Mouse (Mus musculus) right cerebral cortex, adult 2 months (tissue): ENCODE data around the gene Gjb4.

Source experiments
- DNase-seq, 2 experiments: peaks; one replicate each; pipeline ENCODE4 v3.0.0; 2021 to 2022; ENCODE audit warnings: low spot score in 2 of 2

Gjb4 gene

DNA sequence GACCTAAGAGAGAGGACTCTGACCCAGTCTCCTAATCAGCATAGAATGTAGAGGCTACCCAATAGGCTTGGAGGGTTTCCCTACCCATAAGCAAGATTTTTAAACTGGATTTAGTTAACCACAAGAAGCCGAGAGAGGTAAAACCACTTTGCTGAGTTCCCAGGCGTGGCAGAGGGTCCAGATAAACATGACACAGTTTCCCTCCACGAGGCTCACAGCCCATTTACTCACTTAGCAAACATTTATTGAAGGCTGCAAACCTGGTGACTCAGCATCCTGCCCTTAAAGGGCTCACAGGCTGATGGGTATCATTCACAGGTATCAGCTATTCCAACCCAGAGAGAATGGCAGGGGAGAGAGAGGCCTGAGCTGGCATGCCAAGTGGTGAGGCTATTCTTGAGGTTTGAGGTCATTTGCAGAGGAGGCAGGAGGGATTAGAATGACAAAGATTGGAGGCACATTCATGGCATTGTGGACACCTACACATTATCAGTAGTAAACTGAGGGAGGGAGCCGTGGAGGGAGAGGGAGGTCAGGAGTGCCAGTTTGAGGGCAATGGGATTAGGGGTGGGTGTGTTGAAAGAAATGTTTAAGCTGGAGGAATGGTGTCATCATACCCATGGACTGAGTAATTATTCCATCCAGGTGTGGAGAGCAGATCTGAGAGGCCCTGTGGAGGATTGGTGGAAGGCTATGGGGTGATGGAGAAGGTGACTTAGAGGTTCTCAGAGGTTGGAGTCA is 4.2 kb downstream of the Gjb4 start:
- DNase-seq, result no peak

DNA sequence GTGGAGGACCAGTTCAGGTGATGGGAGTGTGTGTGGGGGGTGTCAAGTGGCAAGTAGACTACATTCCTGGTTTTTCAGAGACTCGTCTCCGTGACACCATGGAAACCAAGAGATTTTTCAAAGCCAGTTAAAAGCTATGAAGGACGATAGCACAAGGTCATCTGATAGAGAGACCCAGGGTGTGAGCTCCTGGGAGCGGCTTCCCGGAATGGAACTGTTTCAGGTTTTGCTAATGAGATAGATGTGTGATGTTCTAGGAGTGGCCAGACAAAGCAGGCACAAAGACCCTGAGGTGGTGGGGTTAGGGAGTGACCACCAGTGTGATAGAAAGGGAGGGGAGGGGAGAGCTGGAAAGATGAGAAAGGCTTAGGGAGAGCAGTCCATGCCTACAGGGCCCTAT is 8.9 kb downstream of the Gjb4 start:
- DNase-seq, result no peak

DNA sequence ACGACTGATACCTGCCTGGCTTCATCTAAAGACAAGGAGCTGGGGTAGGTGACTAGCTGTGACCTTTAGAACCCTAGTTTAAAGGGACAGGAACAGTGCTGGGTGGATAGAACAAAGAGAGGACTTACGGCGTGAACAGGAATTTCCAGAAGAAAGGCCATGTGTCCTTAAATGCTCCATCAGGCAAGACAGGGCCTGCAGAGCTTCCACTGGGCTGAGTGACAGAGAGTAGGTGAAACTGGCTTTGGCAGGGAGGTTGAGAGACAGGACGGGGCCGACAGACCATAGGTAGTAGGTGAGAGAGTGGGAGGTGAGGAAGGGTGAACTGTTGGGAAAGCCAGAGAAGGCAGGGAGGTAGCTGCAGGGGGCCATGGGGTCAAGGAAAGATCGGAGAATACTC is 12.5 kb downstream of the Gjb4 start:
- no peak for DNase-seq

DNA sequence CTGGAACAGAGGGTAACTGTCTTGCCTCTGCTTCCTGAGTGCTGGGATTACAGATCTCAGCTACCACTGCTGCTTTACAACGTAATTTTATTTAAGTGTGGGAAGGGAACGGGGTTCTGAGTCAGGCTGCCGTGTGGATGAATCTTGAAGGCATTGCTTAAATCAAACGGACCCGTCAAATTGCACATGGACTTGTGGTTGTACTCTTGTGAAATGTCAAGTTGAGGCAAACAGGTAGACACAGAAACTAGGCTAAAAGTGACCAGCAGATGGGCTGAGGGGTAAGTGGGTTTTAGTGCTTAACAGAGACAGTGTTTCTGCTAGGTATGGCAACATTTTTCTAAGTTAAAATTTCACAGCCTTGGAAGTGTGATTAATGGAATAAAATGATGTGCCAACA is 16.2 kb downstream of the Gjb4 start:
- DNase-seq, result no peak

DNA sequence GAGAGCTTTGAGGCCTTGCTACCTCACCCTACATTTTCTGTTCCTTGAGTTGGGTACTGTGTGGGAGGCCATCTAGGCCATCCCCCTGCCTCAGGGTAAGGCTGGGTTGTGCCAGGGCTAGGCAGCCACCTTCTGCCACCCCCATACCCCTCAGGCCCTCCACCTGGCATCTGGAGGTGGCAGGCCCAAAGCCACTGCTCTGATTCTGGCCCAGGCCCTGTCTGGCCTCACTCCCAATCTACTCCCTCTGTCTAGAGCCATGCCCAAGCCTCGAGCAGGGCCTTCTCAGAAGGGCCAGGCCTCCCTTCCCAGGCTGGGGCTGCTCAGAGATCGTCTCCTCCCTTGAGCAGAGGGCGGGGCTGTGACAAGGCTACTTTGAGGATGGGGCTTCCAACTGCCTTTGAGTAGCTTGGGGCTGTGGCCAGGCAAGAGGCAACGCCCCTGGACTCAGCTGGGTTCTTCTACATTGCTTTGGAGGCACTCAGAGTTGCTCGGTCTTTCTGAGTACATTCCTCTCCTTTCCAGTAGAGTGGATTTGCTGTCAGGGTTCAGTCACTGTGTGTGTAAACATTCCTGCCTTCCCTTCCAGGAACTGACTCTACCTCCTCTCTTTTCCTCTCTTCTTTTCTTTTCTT is 18.9 kb downstream of the Gjb4 start:
- no peak for DNase-seq

DNA sequence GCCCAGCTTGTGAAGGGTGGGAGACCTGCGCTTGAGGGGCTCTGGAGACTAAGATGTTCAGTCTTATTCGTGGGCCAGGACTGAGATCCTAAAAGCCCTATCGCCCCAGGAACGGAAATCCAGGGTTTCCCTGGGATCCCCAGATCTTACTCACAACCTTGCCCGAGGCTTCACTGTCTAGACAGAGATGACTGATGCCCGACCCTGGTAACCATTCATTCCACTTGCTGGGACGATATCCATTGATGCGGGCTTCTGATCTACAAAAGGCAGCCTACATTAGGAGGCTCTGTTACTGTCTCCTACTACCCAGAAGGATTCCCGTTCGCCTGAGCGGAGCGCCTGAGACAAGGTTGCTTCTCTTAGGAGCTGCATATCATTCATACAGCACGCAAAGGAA is 22.7 kb downstream of the Gjb4 start:
- no peak for DNase-seq

DNA sequence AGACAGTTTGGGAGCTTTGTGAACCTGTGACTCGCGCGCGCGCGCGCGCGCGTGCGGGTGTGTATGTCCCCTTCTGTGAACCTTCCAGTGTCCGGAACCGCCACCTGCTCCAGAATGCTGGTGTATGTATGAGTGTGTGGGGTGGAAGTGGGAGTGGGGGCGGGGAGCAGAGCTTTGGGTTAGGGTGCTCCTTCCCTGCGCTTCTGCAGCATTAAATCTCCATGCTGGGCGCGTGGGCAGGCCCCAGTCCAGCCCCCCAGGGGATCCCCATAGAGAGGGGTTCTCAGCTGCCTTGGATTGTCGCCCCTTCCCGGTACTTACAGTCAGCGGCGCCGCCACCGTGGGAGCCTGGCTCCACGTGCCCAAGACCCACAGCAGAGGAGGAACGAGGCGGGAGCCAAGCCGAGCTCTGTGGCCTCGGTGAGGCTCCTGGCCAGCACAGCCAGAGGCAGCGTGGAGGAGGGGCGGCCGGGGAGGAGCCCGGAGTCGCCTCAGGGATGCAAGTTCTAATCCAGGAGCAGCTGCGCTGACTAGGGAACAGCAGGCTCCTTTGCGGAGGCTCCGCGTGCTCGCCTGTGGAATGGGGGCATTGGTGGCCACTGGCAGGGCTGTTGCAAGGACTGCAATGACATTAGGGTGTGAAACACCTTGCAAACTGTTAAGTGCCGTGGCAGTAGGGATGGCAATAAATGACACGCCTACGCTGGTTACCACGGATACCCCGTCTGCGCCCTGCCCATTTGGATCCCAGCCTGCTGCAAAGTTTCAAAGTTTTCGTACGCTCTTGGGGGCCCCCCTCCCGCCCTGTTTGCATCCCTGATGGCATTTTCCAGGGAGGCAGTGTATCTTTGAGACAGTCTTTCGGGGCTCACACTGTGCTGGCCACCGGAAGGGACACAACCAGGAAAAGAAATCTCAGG is 23.4 kb downstream of the Gjb4 start, which contains the start of gene Gjb3:
Gene Gjb3, minus strand, starts transcription at position 664 of the 920 bp plus-strand sequence.
- peak; percentile 29 to 39 for DNase-seq

DNA sequence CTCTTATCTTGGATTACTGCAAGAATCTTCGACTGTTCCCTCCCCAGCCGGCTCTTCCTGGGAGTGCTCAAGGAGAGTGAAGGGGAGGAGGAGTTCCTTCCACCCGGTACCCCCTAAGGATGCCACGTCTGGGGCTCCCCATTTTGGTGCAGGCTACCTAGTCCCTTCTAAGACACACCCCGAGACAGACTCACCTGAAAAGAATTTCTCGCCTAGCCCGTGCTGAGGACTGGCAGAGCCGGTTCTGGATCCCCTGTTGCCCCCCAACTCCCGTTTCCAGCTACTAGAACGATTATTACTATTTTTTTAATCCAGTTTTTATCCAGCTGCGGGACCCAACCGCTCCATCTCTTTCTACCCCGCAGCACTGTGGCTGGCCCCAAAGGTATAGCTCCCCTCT is 24.1 kb downstream of the Gjb4 start:
- no peak for DNase-seq

DNA sequence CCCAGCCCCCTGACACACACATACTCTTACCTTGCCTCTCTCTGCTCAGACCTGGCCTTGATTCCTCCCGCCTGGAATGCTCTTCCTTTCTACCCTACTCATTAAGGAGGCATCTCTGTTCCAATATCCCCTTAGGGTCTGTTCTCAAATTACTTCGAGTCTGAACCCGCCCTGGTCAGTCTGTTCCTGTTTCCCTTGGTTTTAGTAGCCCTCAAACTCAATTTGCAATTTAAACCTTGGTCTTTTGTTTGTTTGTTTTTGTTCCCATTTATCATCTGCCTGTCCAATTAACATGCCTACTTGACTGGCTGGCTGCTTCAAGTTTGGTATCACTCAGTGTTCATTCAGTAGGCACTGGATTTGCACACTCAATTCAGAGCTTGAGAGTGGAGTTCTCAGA is 24.8 kb downstream of the Gjb4 start:
- DNase-seq, result no peak

DNA sequence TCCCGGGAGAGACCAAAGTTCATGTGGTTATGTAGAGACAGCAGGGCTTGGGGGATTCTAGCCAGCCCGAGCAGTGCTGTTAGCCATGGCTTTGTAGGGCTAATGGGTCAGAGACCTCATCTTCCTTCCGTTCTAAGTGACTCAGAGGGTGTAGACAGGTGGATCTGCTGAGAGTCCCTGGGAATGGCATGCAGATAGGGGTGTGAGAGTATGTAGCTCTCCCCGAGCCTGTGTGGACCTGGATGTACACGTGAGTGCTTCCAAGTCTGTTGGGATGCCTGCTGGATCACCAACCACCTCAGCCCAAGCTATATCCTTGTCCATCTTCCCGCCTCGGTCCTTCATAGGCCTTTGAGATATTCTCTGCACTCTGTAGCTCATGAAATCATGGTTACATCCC is 25.5 kb downstream of the Gjb4 start:
- no peak for DNase-seq

DNA sequence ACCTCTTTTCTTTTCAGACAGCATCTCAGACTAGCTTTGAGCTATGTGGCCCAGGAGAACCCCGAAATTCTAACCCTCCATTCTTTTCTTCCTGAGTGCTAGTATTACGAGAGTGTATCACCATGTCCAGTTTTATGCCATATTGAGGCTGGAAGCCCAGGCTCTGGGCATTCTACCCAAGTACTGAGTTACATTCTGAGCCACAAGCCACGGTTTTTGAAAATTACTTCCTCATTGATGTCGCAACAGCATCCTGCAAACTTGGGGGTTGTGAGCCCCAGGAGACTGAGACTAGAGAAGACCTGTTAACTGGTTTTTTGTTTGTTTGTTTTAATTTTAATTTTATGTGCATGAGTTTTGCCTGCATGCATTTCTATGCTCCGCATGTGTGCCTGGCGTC is 26.1 kb downstream of the Gjb4 start:
- no peak for DNase-seq

DNA sequence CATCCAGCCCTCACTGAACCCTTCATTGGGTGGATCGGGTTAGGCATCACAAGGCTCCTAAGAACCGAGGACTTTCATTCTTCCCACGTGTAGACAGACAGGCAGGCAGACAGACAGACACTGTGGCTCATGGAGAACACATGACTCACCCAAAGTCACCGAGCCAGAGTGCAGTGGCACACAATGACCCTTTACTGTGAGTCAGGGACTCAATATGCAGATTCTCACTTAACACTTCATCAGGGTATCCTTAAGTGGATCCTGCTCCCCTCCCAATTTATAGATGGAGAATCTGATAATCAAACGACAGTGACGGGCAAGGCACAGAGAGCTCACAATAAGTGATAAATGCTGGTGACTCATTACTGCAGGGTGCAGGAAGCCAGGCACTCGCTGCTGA is 26.6 kb downstream of the Gjb4 start:
- no peak for DNase-seq

DNA sequence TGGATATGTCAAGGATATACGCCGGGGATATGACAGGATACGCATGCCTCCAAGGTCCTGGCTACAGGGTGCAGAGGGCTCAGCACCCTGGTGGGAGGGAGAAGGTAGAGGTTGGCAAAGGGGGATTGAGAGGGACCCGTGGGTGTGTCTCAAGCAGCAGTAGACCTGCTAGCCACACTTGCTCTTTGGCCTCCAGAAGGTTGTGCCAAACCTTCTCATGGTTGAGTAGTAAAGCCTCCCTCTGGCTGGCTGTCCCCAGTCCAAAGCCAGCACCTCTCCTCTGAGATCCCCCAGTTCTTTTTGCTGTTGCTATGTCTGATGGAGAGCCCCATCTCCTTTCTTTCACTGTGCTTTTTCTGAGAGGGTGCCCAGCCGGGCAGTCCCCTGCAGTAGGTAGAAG is 28.6 kb downstream of the Gjb4 start:
- DNase-seq, result no peak

DNA sequence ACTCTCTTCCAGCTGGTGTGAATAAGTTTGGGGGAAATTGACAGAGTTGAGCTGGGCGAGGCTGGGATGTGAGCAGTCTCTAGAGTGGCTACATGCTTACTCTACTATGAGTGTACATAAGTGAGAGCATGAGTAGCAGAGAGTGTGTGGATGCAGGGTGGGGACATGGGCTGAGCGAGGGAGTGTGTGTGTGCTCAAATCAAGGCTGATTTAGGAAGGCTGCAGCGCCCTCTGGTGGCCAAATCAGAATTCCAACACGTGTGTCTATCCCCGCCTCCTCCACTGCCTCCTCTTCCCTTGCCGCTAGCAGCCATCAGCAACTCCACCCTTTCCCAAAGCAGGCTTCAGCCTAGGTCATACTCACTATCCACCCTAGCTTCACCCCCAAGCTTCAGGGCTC is 29.1 kb downstream of the Gjb4 start:
- peak; percentile 83 to 88 for DNase-seq

DNA sequence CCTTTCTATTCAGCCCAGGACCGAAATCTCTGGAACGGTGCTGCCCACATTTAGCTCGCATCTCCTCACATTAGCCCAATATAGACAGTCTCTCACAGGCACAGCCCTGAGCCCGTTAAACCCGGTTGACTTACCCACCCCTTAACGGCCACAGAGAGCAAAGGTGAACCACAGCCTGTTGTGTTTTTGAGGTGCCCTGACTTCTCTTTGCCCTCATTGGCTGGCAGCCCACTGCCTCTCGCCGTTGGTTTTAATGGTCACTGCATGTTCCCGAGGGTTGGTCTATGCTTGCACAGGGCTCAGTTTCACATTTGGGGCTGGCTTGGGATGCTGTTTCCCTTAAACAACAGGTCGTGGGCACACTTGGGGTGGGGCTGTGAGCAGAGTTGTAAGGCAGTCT is 29.6 kb downstream of the Gjb4 start:
- no peak for DNase-seq

DNA sequence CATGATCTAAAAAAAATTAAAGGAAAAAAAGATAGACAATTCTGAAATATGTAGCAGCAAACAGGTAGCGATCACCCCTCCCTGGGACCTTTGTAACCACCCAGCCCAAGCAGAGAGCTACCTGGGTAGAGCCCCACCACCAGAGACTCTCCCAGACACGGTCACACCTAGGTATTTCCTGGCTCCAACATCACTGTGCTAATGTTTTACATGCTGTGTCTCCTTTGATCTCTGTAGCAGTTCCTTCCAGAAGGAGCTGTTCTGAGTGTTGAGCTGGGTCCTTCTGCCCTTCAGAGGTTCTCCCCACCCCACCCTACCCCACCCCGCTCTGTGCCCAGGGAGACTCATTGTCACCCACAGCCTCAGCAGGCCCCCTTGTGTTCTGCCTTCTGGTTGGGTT is 30.2 kb downstream of the Gjb4 start:
- DNase-seq, result no peak

DNA sequence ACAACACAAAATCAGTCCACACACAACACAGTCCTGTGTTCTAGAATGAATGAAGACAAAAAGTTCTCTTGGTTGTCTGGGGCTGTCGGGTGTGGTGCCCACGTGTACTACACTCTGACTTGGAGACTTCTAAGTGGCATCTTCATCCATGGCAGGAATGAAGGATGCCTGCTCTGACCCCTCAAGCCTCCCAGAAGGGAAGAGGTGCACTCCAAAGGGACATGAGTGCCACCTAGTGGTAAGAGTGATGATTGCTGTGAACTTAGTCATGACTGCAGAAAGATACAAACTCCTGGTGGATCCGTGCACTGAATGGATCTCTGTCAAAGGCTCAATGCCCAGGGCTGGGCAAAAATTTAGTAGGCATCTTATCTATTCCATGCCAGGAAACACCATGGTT is 34.3 kb downstream of the Gjb4 start:
- DNase-seq, result peak; percentile 70 to 82

DNA sequence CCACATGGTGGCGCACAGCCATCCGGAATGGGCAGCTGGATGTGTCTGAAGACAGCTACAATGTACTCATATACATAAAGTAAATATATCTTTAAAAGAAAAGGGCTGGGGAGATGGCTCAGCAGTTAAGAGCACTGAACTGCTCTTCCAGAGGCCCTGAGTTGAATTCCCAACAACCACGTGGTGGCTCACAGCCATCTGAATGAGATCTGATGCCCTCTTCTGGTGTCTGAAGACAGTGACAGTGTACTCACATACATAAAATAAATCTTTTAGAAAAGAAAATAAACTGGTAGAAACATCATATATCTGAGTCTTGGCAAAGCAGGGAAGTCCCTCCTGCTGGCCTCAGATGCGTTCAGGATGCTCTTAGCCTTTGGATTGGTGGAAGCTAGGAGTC is 36.7 kb downstream of the Gjb4 start:
- no peak for DNase-seq

DNA sequence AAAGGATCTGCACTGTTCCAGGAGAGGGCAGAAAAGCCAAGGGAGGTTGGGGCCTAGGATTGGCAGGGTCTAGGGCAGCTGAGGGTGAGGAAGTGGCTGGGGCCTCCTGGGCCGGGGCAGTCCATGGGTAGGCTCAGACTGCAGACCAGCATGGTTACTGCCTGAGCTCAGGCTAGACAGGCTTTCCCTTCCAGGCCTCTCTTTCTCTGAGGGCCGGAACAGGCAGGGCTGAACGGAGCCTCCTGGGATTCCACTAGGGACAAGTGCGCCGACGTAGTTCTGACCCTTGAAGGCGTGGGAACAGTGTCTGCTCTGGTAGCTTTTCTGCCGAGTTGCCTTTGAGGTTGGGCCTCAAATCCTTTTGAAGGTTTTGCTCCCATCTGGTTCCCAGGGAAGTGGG is 38.1 kb downstream of the Gjb4 start:
- no peak for DNase-seq

DNA sequence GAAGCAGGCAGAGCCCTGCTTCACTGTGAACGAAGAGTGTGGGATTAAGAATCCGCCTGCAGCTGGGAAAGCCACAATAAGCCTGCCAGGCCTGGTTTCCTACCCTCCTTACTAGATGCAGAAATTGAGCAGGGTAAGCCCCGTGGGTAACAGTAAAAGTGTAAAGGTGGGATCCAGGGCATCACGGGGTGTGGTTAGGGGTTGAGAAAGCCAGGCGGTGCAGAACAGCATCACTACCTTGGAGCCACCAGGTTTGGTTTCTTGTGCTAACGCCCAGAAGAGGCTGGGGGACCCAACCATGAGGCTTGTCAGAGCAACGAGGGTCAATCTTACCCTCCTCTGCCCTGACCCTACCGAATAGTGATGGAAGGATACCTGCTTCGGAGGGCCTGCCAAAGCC is 39.3 kb downstream of the Gjb4 start:
- no peak for DNase-seq

DNA sequence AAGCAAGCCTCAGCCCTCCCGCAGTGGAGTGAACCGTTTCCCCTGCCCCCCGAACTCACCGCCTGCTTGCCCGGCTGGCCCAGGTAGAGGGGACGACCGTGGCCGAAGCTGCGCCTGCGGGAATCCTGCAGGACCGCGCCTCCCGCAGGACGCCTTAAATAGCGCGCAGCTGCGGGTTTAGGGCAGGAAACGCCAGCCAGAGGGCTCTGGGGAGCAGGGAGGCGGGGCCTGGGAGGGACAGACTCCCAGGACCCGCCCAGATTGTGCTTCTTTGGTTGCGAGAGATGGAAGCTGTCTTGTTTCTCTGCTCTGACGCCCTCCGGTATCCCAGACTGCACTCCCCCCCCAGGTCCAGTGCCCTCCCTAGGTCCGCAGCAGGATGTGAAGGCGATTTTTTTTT is 40.0 kb downstream of the Gjb4 start, which contains the start of gene Gja4:
Gene Gja4, minus strand, starts transcription at position 179 of the 400 bp plus-strand sequence.
- peak; percentile 61 to 64 for DNase-seq

DNA sequence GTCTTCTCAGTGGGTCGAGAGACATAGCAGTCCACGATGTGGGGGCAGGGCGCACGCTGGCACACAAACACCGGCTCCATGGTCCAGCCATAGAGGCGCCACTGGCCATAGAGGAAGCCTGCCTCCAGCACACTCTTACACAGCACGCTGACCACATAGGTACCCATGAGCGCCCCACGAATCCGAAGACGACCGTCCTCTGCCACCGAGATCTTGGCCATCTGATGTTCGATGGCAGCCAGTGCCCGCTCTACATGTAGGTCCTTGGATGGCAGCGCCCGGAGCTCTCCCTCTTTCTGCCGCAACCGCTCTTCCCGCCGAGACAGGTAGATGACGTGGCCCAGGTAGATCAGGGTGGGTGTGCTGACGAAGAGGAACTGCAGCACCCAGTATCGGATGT is 41.5 kb downstream of the Gjb4 start:
- no peak for DNase-seq

DNA sequence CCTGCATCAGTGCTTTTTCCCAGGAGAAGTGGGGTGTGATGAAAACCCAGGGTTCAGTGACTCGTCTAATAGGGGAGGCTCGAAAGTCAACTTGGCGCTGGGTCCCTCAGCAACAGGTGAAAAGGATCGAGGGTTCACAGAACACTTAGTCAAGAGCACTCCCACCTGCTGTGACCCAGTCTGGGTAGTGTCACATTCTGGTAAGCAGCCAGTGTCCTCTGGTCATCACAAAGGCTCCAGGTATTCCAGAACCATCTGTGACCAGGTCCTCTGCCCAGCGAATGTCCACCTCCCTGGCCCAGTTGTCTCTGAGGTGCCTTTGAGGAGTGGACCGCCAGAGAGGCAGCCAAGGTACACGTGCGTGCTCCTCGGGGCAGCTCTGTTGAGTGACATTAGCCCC is 42.3 kb downstream of the Gjb4 start:
- no peak for DNase-seq
